Mouse (Mus musculus): ENCODE results near the gene Olfr588-ps1.
"Not testable (repeated sequence)": the region's sequence is repeated elsewhere in the genome, so short reads cannot be mapped to it uniquely, and the experiment has no call there.

Gene Olfr588-ps1

GRCm38 (mm10) chr7:103140579-103140978, at the start of gene Olfr588-ps1:
Gene Olfr588-ps1, plus strand, starts transcription at chr7:103140879.
- no peak for DNase-seq (ENCODE audit: low read depth, low spot score)

GRCm38 (mm10) chr7:103097420-103097819, 43.3 kb upstream of the Olfr588-ps1 start, which contains the start of gene Olfr585:
Gene Olfr585, plus strand, starts transcription at chr7:103097720.
- DNase-seq (ENCODE audit: low read depth, low spot score): no peak

DNA sequence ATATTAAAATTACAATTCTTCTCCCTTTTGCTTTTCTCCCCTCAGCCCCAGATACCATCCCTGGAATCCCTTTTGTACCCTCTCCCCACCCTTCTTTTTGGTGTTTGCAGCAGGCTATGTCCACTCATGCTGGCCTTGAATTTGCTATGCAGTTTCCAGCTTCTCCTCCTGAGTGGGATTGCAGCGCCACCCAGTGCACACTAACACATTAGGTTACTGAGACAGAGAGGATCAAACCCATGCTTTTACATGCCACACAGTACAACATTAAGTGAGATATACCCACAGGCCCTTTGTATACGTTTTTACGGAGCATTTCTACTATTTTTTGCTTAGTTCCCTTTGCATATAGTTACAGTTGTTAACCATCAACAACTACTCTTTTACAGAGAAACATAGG, 21.3 kb upstream of the Olfr588-ps1 start:
- DNase-seq (ENCODE audit: low read depth, low spot score): no peak

DNA sequence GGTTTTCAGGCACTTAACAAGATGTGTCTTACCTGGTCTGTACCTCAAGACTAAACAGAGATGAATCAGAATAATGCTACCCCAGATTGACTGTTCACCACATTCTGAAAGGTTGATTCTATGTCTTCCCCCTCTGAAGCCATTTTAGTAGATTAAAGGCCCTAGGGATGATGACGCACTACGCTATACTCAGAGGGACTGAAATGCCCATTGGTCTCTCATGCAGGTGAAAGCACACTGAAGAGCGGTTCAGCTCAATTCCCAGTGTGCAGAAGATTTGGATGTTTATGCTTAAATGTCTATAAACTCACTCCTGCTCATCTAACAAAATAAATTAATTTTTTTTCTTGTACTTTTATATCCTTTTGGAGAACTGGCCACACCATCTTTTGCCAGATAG, 15.1 kb upstream of the Olfr588-ps1 start, which contains the start of gene Olfr586:
Olfr586 (minus strand) TSS at position 101 of the 400 bp plus-strand sequence.
- no peak for DNase-seq (ENCODE audit: low read depth, low spot score)

GRCm38 (mm10) chr7:103156256-103156655, 15.6 kb downstream of the Olfr588-ps1 start, which contains the start of gene Olfr589:
Gene Olfr589, minus strand, starts transcription at chr7:103156356.
- DNase-seq (ENCODE audit: low read depth, low spot score): no peak

DNA sequence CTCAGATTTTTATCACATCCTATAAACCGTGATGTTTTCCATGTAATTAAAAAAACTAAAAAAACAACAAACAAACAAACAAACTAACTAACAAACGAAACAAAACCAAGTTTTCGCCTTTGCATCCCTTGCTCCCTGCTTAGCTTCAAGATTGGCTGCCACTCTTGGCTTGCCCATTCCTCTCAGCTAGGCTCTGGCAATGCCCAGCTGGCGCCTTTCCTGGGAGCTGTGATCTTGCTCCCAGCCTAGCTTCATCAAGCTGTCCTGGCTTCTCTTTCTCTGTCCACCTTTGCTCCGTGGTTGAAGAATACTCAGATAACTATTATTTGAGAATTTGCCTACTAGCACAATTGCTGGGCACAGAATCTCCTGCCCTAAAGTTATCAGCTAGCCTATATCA, 29.0 kb downstream of the Olfr588-ps1 start:
- DNase-seq (ENCODE audit: low read depth, low spot score): no peak

- DNase-seq (ENCODE audit: low read depth, low spot score): no peak
Measured at GRCm38 (mm10) chr7:103178240-103178639, 37.6 kb downstream of the Olfr588-ps1 start, which contains the start of gene Olfr591. Gene Olfr591, minus strand, starts transcription at chr7:103178340.

DNA sequence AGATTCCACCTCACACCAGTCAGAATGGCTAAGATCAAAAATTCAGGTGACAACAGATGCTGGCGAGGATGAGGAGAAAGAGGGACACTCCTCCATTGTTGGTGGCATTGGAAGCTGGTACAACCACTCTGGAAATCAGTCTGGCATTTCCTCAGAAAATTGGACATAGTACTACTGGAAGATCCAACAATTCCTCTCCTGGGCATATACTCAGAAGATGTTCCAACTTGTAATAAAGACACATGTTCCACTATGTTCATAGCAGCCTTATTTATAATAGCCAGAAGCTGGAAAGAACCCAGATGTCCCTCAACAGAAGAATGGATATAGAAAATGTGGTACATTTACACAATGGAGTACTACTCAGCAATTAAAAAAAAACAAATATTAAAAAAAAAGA, 43.8 kb downstream of the Olfr588-ps1 start, which contains the start of gene Olfr592:
Olfr592 (plus strand) TSS at position 301 of the 400 bp plus-strand sequence.
- not testable (repeated sequence) for DNase-seq (ENCODE audit: low read depth, low spot score)

Measured in WW6 (cell line).